ENCODE assay signal across 16 mouse cellular contexts in genomic region chr12:52904046-52904445, GRCm38 (mm10).
"Had no signal": no experiment of that assay in that cellular context is flagged by ENCODE, and none has a peak within 500 bp of the region (broad histone marks: within the 10 kb centered on the region; RNA-seq: fewer than 3 reads in every experiment).

No protein-coding gene starts in this region.

- H3K4me2 ChIP-seq: neural tube, embryonic 13.5 days; neural tube, embryonic 15.5 days; stomach, embryonic 15.5 days had no signal

- H3K27me3 ChIP-seq: neural tube, embryonic 13.5 days; neural tube, embryonic 15.5 days; stomach, embryonic 15.5 days had no signal

- H3K9me3 ChIP-seq: neural tube, embryonic 13.5 days; neural tube, embryonic 15.5 days; stomach, embryonic 15.5 days had no signal

- H3K27ac ChIP-seq: neural tube, embryonic 13.5 days; neural tube, embryonic 15.5 days; stomach, embryonic 15.5 days; stomach, postnatal 0 days had no signal

- H3K36me3 ChIP-seq: neural tube, embryonic 13.5 days; neural tube, embryonic 15.5 days; stomach, embryonic 15.5 days had no signal

- H3K4me3 ChIP-seq: neural tube, embryonic 13.5 days; neural tube, embryonic 15.5 days; stomach, embryonic 15.5 days had no signal

- H3K9ac ChIP-seq: neural tube, embryonic 13.5 days; neural tube, embryonic 15.5 days; stomach, embryonic 15.5 days had no signal

- H3K4me1 ChIP-seq: neural tube, embryonic 13.5 days; stomach, embryonic 15.5 days had no signal

- DNase-seq: retina, postnatal 1 day; right cerebral cortex, adult 18-20 months; right cerebral cortex, postnatal 14 days; right cerebral cortex, postnatal 25 days; right cerebral cortex, postnatal 4 days; spleen, adult 18-20 months; thymus, adult 18-20 months; thymus, adult 2 months; thymus, postnatal 14 days; thymus, postnatal 25 days; thymus, postnatal 36 days; thymus, postnatal 4 days had no signal
